Mouse (Mus musculus) T-helper 1 cell (primary cell): ENCODE data around the gene Myo1d.

Experiments used
- in situ Hi-C: fragments of 300-600 bp; cut with MboI, MseI; formaldehyde crosslinking; loops from one replicate; pipeline ENCODE4 v1.15.1; 2025; ENCODE audit warnings: high pct_unique_total_duplicates

Myo1d gene

GRCm38 (mm10) chr11:80779527-80780344, at the start of gene Myo1d:
TSS of gene Myo1d (minus strand) at chr11:80780025.
- in situ Hi-C loops, result loop anchor here (5.0 to 10.0 kb wide), 3 partner anchors 67 to 365 kb away; no protein-coding TSS in a partner anchor

GRCm38 (mm10) chr11:80821794-80822193, 42.0 kb upstream of the Myo1d start:
- in situ Hi-C loops, result no loop called here

GRCm38 (mm10) chr11:80821296-80821695, 41.5 kb upstream of the Myo1d start:
- in situ Hi-C loops, result no loop called here

GRCm38 (mm10) chr11:80820085-80820484, 40.3 kb upstream of the Myo1d start:
- in situ Hi-C loops, result no loop called here

GRCm38 (mm10) chr11:80818060-80818697, 38.4 kb upstream of the Myo1d start:
- in situ Hi-C loops, result no loop called here

GRCm38 (mm10) chr11:80815354-80815753, 35.5 kb upstream of the Myo1d start:
- in situ Hi-C loops, result no loop called here

- in situ Hi-C loops, result loop anchor here (5.0 kb wide), 1 partner anchor 114 kb away; no protein-coding TSS in a partner anchor
Observed at GRCm38 (mm10) chr11:80811156-80811555, 31.3 kb upstream of the Myo1d start.

- in situ Hi-C loops, result loop anchor here (5.0 kb wide), 3 partner anchors 43 to 113 kb away; no protein-coding TSS in a partner anchor
Observed at GRCm38 (mm10) chr11:80809993-80810821, 30.4 kb upstream of the Myo1d start, which contains the start of gene Tmem98. TSS of gene Tmem98 (plus strand) at chr11:80810175.

GRCm38 (mm10) chr11:80809666-80809992, 29.8 kb upstream of the Myo1d start:
- in situ Hi-C loops, result loop anchor here (5.0 kb wide), 2 partner anchors 42 to 53 kb away; no protein-coding TSS in a partner anchor

- in situ Hi-C loops, result loop anchor here (5.0 kb wide), 2 partner anchors 41 to 54 kb away; no protein-coding TSS in a partner anchor
Observed at GRCm38 (mm10) chr11:80808551-80809070, 28.8 kb upstream of the Myo1d start.

GRCm38 (mm10) chr11:80802706-80803105, 22.9 kb upstream of the Myo1d start:
- in situ Hi-C loops, result no loop called here

GRCm38 (mm10) chr11:80799979-80800378, 20.2 kb upstream of the Myo1d start:
- in situ Hi-C loops, result no loop called here

GRCm38 (mm10) chr11:80795431-80795830, 15.6 kb upstream of the Myo1d start:
- in situ Hi-C loops, result no loop called here

- in situ Hi-C loops, result no loop called here
Observed at GRCm38 (mm10) chr11:80794290-80794689, 14.5 kb upstream of the Myo1d start.

- in situ Hi-C loops, result no loop called here
Observed at GRCm38 (mm10) chr11:80793386-80793785, 13.6 kb upstream of the Myo1d start.

GRCm38 (mm10) chr11:80791677-80792432, 12.0 kb upstream of the Myo1d start:
- in situ Hi-C loops, result no loop called here

- in situ Hi-C loops, result no loop called here
Observed at GRCm38 (mm10) chr11:80790413-80790812, 10.6 kb upstream of the Myo1d start.

GRCm38 (mm10) chr11:80789647-80790240, 9.9 kb upstream of the Myo1d start:
- in situ Hi-C loops, result loop anchor here (10.0 kb wide), 2 partner anchors 285 to 375 kb away; no protein-coding TSS in a partner anchor

GRCm38 (mm10) chr11:80785672-80786071, 5.8 kb upstream of the Myo1d start:
- in situ Hi-C loops, result loop anchor here (10.0 kb wide), 2 partner anchors 281 to 371 kb away; no protein-coding TSS in a partner anchor

GRCm38 (mm10) chr11:80784294-80784743, 4.5 kb upstream of the Myo1d start:
- in situ Hi-C loops, result loop anchor here (5.0 to 10.0 kb wide), 3 partner anchors 72 to 370 kb away; no protein-coding TSS in a partner anchor
